Mouse (Mus musculus): Measurements from ENCODE around the gene Hcls1. TPM values are rescaled to one million over a fixed set of nuclear protein-coding genes. Genes with fewer than 3 reads are reported as not detected.

The Hcls1 gene
- polyA plus RNA-seq, 1 experiment, result 129 TPM

- TF ChIP-seq CTCF (IDR thresholded peaks at IDR 0.05; ENCODE audit: control insufficient read depth, insufficient read depth, low read length) (no peak), POLR2A (IDR thresholded peaks at IDR 0.05; ENCODE audit: borderline replicate concordance, control insufficient read depth, low read depth, low read length) (no peak)
- Histone ChIP-seq H3K4me3 (replicated peaks; ENCODE audit: control insufficient read depth, low read depth, low read length) (no peak overlapping the region), H3K27ac (ENCODE audit: control insufficient read depth, insufficient read depth, low read depth, low read length, poor library complexity) (no peak overlapping the region), H3K4me1 (ENCODE audit: control insufficient read depth, insufficient read depth, low read length) (no peaks in the 10 kb centered on the region; the same call in 1 of the 2 replicates)
- 85% methylated on average over 6 of the region's 6 CpGs for WGBS
Measured at GRCm38 (mm10) chr16:37009262-37009661, 74.5 kb downstream of the Hcls1 start.

DNA sequence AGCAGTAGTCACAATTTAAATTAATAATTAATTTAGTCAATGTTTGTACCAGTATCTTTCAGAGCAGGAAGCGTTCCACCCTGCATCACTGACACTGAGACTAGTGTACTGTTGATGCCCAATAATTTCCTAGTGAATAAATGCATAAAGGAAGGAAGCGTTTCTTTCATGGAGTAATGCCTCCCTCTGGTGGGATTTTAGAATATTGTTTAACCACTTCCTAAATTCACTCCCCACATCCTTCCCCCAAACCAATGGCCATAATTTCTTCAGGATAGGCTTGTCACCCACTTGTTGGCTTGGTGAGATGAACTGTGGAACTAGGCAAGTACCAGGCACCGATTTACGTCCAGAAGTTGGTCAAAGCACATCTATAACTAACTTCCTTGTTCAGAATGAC lies 75.6 kb downstream of the Hcls1 start:
- no peak overlapping the region for H3K4me3 ChIP-seq (replicated peaks; ENCODE audit: control insufficient read depth, low read depth, low read length)
- WGBS, result 2% methylated on average over 4 of the region's 4 CpGs
- H3K4me1 ChIP-seq (ENCODE audit: control insufficient read depth, insufficient read depth, low read length), result no peaks in the 10 kb centered on the region; the same call in 1 of the 2 replicates
- no peak overlapping the region for H3K27ac ChIP-seq (ENCODE audit: control insufficient read depth, insufficient read depth, low read depth, low read length, poor library complexity)
- 0 out of 2 replicates have a peak, but pooled peaks have one; percentile 12 for TF ChIP-seq CTCF (IDR thresholded peaks at IDR 0.05; ENCODE audit: control insufficient read depth, insufficient read depth, low read length)
- no peak for TF ChIP-seq POLR2A (IDR thresholded peaks at IDR 0.05; ENCODE audit: borderline replicate concordance, control insufficient read depth, low read depth, low read length)

GRCm38 (mm10) chr16:37011061-37011921 lies 76.5 kb downstream of the Hcls1 start, which contains the start of gene Polq:
Gene Polq (plus strand): TSS chr16:37011786.
- WGBS, result 1% methylated on average over 30 of the region's 30 CpGs
- TF ChIP-seq CTCF (IDR thresholded peaks at IDR 0.05; ENCODE audit: control insufficient read depth, insufficient read depth, low read length) (no peak), POLR2A (IDR thresholded peaks at IDR 0.05; ENCODE audit: borderline replicate concordance, control insufficient read depth, low read depth, low read length) (no peak; the same call in 1 of the 2 replicates)
- Histone ChIP-seq H3K4me1 (ENCODE audit: control insufficient read depth, insufficient read depth, low read length) (no peaks in the 10 kb centered on the region; the same call in 1 of the 2 replicates), H3K27ac (ENCODE audit: control insufficient read depth, insufficient read depth, low read depth, low read length, poor library complexity) (peak within 1 kb of the TSS; percentile 3; the same call in 1 of the 2 replicates), H3K4me3 (replicated peaks; ENCODE audit: control insufficient read depth, low read depth, low read length) (peak within 1 kb of the TSS; percentile 82)

DNA sequence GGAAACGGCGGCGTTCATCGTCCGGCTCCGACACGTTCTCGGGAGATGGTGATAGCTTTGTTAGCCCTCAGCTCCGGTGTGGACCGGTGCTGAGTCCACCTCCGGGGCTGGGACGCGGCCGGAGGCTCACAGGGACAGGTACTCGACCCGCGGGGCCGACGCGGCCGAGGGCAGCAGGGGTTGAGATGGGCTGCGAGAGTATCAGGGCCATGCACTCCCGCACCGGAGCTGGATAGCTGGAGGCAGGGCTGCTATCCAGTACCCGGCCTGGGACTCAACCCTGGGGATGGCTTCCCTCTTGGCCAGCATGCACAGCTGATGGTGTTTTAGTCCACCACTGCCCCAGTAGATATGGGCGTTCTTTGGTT lies 77.1 kb downstream of the Hcls1 start:
- Histone ChIP-seq H3K4me1 (ENCODE audit: control insufficient read depth, insufficient read depth, low read length) (no peaks in the 10 kb centered on the region; the same call in 1 of the 2 replicates), H3K27ac (ENCODE audit: control insufficient read depth, insufficient read depth, low read depth, low read length, poor library complexity) (peak overlapping the region; percentile 3; the same call in 1 of the 2 replicates), H3K4me3 (replicated peaks; ENCODE audit: control insufficient read depth, low read depth, low read length) (peak overlapping the region; percentile 82)
- under 1% methylated on average over 26 of the region's 26 CpGs for WGBS
- TF ChIP-seq CTCF (IDR thresholded peaks at IDR 0.05; ENCODE audit: control insufficient read depth, insufficient read depth, low read length) (no peak), POLR2A (IDR thresholded peaks at IDR 0.05; ENCODE audit: borderline replicate concordance, control insufficient read depth, low read depth, low read length) (no peak)

DNA sequence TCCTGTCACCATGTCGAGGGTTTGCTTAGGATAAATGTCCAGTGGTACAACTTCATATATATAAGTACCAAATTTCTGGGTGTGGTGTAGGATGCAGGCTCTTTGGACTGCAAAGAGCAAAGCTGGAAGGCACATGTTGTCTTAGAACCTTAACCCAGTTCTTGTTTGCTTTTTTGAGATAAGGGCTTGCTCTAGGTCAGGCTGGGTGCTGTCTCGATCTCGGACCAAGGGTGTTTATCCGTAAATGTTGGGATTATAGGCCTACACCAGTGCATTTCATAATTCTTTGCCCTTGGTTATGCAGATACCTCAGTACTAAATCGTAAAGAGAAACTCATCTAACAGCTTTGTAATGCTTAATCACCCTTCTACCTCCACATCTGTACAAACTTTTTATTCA lies 77.6 kb downstream of the Hcls1 start:
- Histone ChIP-seq H3K4me1 (ENCODE audit: control insufficient read depth, insufficient read depth, low read length) (no peaks in the 10 kb centered on the region; the same call in 1 of the 2 replicates), H3K4me3 (replicated peaks; ENCODE audit: control insufficient read depth, low read depth, low read length) (peak overlapping the region; percentile 82), H3K27ac (ENCODE audit: control insufficient read depth, insufficient read depth, low read depth, low read length, poor library complexity) (no peak overlapping the region)
- TF ChIP-seq CTCF (IDR thresholded peaks at IDR 0.05; ENCODE audit: control insufficient read depth, insufficient read depth, low read length) (no peak), POLR2A (IDR thresholded peaks at IDR 0.05; ENCODE audit: borderline replicate concordance, control insufficient read depth, low read depth, low read length) (no peak)
- WGBS, result 49% methylated on average over 5 of the region's 5 CpGs

Other genes with a start within 250 kb of the Hcls1 start
- 0.45 and 1.5 TPM in 2 replicates for gene Ildr1, start 241.0 kb upstream of the Hcls1 start, polyA plus RNA-seq (2011; ENCODE audit: insufficient read depth, insufficient read length, low replicate concordance, missing spikeins)
- gene Slc15a2, start 150.0 kb upstream of the Hcls1 start, polyA plus RNA-seq (2011; ENCODE audit: insufficient read depth, insufficient read length, low replicate concordance, missing spikeins), result 6.7 and 12.6 TPM in 2 replicates
- gene Iqcb1, start 106.6 kb upstream of the Hcls1 start, polyA plus RNA-seq (2011; ENCODE audit: insufficient read depth, insufficient read length, low replicate concordance, missing spikeins), result 16.7 and 20.4 TPM in 2 replicates
- 3.5 and 9.2 TPM in 2 replicates for gene Eaf2, start 60.0 kb upstream of the Hcls1 start, polyA plus RNA-seq (2011; ENCODE audit: insufficient read depth, insufficient read length, low replicate concordance, missing spikeins)
- 10.4 and 14.5 TPM in 2 replicates for gene Golgb1, start 59.8 kb upstream of the Hcls1 start, polyA plus RNA-seq (2011; ENCODE audit: insufficient read depth, insufficient read length, low replicate concordance, missing spikeins)
- gene Fbxo40, start 55.5 kb downstream of the Hcls1 start, polyA plus RNA-seq (2011; ENCODE audit: insufficient read depth, insufficient read length, low replicate concordance, missing spikeins), result not detected in 2 replicates
- 21.6 and 23.9 TPM in 2 replicates for gene Polq, start 76.8 kb downstream of the Hcls1 start, polyA plus RNA-seq (2011; ENCODE audit: insufficient read depth, insufficient read length, low replicate concordance, missing spikeins)

All from bone marrow, adult 2 months (tissue).